Mouse (Mus musculus): ENCODE results near the gene Bach2.

DNA sequence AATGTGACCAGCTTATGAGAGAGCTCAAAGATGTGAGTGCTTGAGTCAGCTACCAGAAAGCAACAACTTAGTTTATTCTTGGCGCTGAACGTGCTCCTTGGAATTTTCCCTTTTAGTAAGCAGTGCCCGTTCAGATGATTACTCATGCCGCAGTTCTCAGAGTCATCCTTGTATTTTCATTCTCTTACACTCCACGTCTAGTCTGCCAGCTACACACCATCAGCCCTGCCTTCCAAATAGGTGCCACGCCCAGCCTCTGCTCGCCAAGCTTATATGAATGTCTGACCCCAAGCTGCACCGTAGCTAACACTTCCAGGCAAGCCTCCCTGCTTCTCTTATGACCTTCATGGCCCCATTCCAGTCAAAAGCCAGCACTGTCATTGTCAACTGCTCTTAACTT lies 227.4 kb downstream of the Bach2 start:
- no peak for TF ChIP-seq POLR2A (IDR thresholded peaks at IDR 0.05; ENCODE audit: insufficient read depth, low read length)
- TF ChIP-seq CTCF (IDR thresholded peaks at IDR 0.05; ENCODE audit: low read depth, low read length), result no peak
- no peak for TF ChIP-seq EP300 (IDR thresholded peaks at IDR 0.05; ENCODE audit: insufficient read depth, low read depth, low read length)
